Comparison of ENCODE assay signal across 8 mouse cellular contexts in genomic region chr1:171033196-171033595, GRCm38 (mm10). TPM values are rescaled to one million over a fixed set of nuclear protein-coding genes. Genes with fewer than 3 reads are reported as not detected.
DNase-seq lines count a peak whose midpoint lies in the region; ATAC-seq lines count a peak whose summit lies in the region.

No protein-coding gene starts in this region.

- H3K9me3 ChIP-seq in midbrain, embryonic 14.5 days (ENCODE audit: control insufficient read depth, low read length): no peaks in the 10 kb centered on the region

- peak overlapping the region; percentile 55 for H3K9ac ChIP-seq in midbrain, embryonic 14.5 days (replicated peaks; ENCODE audit: low read length)

- 0 out of 2 replicates have a peak, but pooled peaks cover 10% of the 10 kb centered on the region for H3K27me3 ChIP-seq in midbrain, embryonic 14.5 days (ENCODE audit: control insufficient read depth, insufficient read depth, low read length)

- no peaks in the 10 kb centered on the region for H3K36me3 ChIP-seq in midbrain, embryonic 14.5 days (ENCODE audit: control insufficient read depth, insufficient read depth, low read length)

- DNase-seq in adrenal gland, adult 2 months: peak; percentile 28
- no peak for DNase-seq in adrenal gland, postnatal 25 days
- peak; percentile 6 for DNase-seq in ovary, postnatal 14 days (ENCODE audit: low spot score)
- DNase-seq in ovary, postnatal 10 days (ENCODE audit: low spot score): no peak
- peak; percentile 8 for DNase-seq in kidney, postnatal 14 days
- peak; percentile 66 for DNase-seq in midbrain, embryonic 14.5 days
- no peak for DNase-seq in gastrocnemius, postnatal 4 days (ENCODE audit: low spot score in 2 of 2)

- H3K4me1 ChIP-seq in midbrain, embryonic 14.5 days (ENCODE audit: control insufficient read depth, insufficient read depth, low read length): peaks cover 3% of the 10 kb centered on the region; the same call in 1 of the 2 replicates

- 0 out of 2 replicates have a peak, but pooled peaks have one; percentile 23 for ATAC-seq in erythroid progenitor cell, adult 5-6 weeks (replicated peaks; ENCODE audit: low FRiP score, poor library complexity, severe bottlenecking)
- ATAC-seq in midbrain, embryonic 14.5 days (ENCODE audit: low FRiP score, low TSS enrichment): no peak

- no peak overlapping the region for H3K27ac ChIP-seq in midbrain, embryonic 14.5 days (replicated peaks; ENCODE audit: low read depth, low read length)

- H3K4me2 ChIP-seq in midbrain, embryonic 14.5 days (ENCODE audit: low read length): peak overlapping the region; percentile 88

- under 1% methylated on average over 16 of the region's 16 CpGs for WGBS in midbrain, embryonic 14.5 days

- peak overlapping the region; percentile 61 for H3K4me3 ChIP-seq in midbrain, embryonic 14.5 days (replicated peaks; ENCODE audit: low read depth, low read length)

RNA-seq across cellular contexts. Expression of gene Fcgr4, which starts 14.5 kb away (rescaled TPM):
- 1 to 10 TPM; 5.1 to 6.9 TPM for total RNA-seq in adrenal gland, adult 2 months (2021)
- polyA plus RNA-seq in adrenal gland, adult 2 months (2012; rRNA removed): 1.6 and 2.0 TPM in 2 replicates
- 0.76 and 1.6 TPM in 2 replicates for total RNA-seq in adrenal gland, postnatal 25 days (2021)
- 12.2 and 20.2 TPM in 2 replicates for total RNA-seq in erythroid progenitor cell, adult 5-6 weeks (2015; ENCODE audit: low replicate concordance)
- total RNA-seq in erythroid progenitor cell, adult 5-6 weeks (2017; ENCODE audit: low replicate concordance): 7.3 and 7.6 TPM in 2 replicates
- polyA plus RNA-seq in midbrain, embryonic 14.5 days (2014; fragmentation: Nextera tagmentation; extraction: Ambion mirVana): 1.5 TPM in 1 of 2 replicates, not detected in the other
- total RNA-seq in gastrocnemius, postnatal 4 days (2021): under 1 TPM; 0.37 to 0.62 TPM

RNA-seq across cellular contexts. Expression of gene Fcgr3, which starts 31.5 kb away (rescaled TPM):
- total RNA-seq in adrenal gland, adult 2 months (2021): 10 to 100 TPM; 16.4 to 17.7 TPM
- polyA plus RNA-seq in adrenal gland, adult 2 months (2012; rRNA removed): 5.4 and 5.5 TPM in 2 replicates
- total RNA-seq in adrenal gland, postnatal 25 days (2021): 5.5 and 7.4 TPM in 2 replicates
- total RNA-seq in erythroid progenitor cell, adult 5-6 weeks (2015; ENCODE audit: low replicate concordance): 78.6 and 80.1 TPM in 2 replicates
- total RNA-seq in erythroid progenitor cell, adult 5-6 weeks (2017; ENCODE audit: low replicate concordance): 29.8 and 53.5 TPM in 2 replicates
- polyA plus RNA-seq in midbrain, embryonic 14.5 days (2014; fragmentation: Nextera tagmentation; extraction: Ambion mirVana): 2.5 and 8.3 TPM in 2 replicates
- 10 to 100 TPM; 15.7 to 16.8 TPM for total RNA-seq in gastrocnemius, postnatal 4 days (2021)

RNA-seq across cellular contexts. Expression of gene Fcgr2b, which starts 56.8 kb away (rescaled TPM):
- 1 to 10 TPM; 7.6 to 8.3 TPM for total RNA-seq in adrenal gland, adult 2 months (2021)
- polyA plus RNA-seq in adrenal gland, adult 2 months (2012; rRNA removed): 4.0 and 4.2 TPM in 2 replicates
- total RNA-seq in adrenal gland, postnatal 25 days (2021): 1.5 and 2.6 TPM in 2 replicates
- 29.2 and 34.8 TPM in 2 replicates for total RNA-seq in erythroid progenitor cell, adult 5-6 weeks (2015; ENCODE audit: low replicate concordance)
- 5.0 and 32.1 TPM in 2 replicates for total RNA-seq in erythroid progenitor cell, adult 5-6 weeks (2017; ENCODE audit: low replicate concordance)
- 1.4 TPM in 1 of 2 replicates, not detected in the other for polyA plus RNA-seq in midbrain, embryonic 14.5 days (2014; fragmentation: Nextera tagmentation; extraction: Ambion mirVana)
- 10 to 100 TPM in 1 of 2 experiments, 1 to 10 TPM in 1; 8.9 to 11.9 TPM for total RNA-seq in gastrocnemius, postnatal 4 days (2021)

Comparison
In these comparisons a context has a peak if more than half of its experiments do, and no peak if none do; other contexts are left out.
1. DNase-seq: peak in adrenal gland, adult 2 months (single experiment), ovary, postnatal 14 days (single experiment), kidney, postnatal 14 days (single experiment) and midbrain, embryonic 14.5 days (single experiment); none in adrenal gland, postnatal 25 days (single experiment), ovary, postnatal 10 days (single experiment) and gastrocnemius, postnatal 4 days (0 of 2).